Mouse (Mus musculus) retina, embryonic 14.5 days (tissue): ENCODE measurements around the gene Atxn7l1.
A peak's percentile ranks its signal among the peaks of the same experiment; 100 is the strongest.
"Not testable (repeated sequence)": the region's sequence is repeated elsewhere in the genome, so short reads cannot be mapped to it uniquely, and the experiment has no call there.

Source experiments
- DNase-seq: peaks from one replicate; pipeline ENCODE4 v3.0.0-alpha.2; 2015; ENCODE audit warnings: low spot score

The Atxn7l1 gene

DNA sequence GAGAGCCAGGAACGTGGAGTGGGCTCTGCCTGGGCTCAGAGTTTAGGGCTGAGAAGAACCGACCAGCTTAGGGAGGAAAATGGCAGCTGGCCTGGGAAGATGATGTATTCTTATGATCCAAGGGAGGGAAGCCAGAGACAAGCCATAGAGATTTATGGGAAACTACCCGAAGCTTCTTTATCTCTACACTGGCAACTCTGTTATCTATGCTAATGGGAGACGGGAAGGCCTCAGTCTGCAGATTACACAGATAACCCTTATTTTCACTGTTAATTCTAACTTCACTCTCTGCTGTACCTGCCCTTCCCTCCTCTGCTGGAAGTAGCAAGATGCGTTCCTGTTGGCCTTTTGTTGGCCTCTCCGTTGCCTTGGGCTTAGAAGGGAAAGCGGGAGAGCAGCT is 5.6 kb downstream of the Atxn7l1 start:
- DNase-seq: no peak

DNA sequence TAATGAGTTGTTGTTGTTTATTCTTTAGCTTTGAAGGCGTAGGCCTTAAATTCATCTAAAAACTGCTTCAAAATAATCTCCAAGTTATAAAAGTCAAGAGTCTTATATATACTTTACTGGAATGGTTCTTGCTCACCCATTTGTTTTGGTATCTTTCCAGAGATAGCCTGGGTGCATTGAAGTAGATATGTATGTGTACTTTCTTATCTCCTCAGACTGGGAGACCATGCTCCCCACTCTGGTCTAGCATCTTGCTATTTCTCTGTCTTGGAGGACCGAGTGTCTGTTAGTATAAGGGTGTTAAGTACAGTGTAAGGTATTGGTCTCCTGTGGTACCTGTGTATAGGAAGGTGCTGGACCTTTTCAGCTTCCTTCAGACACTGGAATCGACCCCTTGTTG is 6.4 kb downstream of the Atxn7l1 start:
- DNase-seq: no peak

DNA sequence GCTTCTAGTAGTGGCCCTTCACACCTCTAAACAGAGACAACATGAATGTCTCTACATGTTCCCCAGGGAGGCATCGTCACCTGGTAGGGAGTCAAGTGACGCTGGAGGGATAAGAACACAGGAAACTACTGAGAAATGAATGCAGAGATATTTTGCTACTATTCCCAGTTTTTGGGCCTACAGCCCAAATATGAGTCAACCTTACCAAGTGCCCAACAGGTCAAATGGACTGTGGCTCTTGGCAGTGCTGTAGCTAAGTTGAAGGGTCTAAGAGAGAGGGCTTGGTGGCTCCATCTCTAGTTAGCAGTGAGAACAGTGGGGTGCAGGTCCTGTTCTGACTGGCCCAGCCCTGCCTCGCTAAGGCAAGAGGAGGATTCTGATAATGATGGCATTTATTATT is 7.2 kb downstream of the Atxn7l1 start:
- DNase-seq: no peak

DNA sequence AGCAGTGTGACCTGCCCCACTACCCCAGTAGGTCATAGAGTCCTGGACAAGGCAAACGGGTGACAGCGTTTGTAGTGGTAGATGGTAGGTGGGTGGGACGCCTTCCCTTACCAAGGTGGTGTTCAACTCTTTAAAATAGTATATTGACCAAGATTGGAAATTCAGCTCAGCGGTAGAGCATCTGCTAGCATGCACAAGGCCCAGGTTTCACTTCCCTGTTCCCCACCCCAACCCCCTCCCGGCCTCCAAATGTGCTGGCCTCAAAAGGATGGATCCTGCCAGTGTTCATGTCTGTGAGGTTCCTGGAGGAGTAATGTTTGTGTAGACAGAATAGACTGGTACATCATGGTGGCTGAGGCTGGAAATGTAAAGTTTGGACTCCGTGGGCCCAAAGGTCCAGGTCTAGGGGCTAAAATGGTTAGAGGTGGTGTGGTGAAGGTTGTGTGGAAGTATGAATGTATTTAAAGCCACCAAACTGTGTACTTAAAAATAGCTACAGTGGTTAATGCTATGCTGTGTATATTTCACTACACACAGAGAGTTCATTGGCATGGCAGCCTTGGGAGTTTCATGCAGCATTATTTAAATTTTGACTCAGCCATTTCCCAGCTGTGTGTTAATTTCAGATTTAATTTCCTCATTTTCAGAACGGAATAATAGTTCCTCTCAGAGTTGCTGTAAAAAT is 9.0 kb downstream of the Atxn7l1 start:
- DNase-seq: no peak

DNA sequence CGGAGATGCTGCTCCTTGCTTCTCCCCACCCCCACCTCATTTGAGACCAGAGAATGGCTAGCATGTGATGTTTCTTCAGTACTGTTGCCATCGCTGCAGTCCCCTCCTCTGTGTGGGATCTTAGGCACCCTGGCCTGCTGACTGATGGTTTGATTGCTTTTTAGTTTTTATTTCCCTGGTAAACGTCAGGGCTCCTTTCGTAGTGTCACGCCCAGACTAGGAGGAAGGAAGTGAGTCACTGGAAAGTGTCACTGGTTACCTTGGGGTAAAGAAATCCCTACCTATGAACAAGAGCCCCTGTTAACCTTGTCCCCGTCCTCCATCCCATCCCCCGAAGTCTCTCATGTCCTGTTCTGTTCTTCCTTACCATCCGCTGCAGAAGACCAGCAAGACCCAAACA is 10.8 kb downstream of the Atxn7l1 start:
- DNase-seq: no peak

DNA sequence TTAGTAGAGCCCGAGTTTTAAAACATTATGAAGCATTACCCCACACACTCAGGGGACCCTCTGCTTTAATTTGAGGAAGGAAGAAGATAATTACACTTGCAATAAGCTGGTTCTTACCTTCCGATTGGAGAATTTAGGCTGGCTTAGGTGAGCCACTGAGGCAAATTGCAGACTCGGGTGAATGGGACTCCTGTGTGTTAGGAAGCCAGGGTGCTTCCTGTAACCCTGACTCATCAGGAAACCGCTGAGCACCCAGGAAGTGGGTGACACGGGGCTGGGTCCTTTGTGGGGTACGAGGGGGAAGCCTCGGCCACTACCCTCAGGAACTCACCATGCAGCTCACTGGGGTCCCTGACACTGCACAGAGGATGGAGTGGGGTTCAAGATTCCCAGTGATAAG is 12.9 kb downstream of the Atxn7l1 start:
- DNase-seq: no peak

DNA sequence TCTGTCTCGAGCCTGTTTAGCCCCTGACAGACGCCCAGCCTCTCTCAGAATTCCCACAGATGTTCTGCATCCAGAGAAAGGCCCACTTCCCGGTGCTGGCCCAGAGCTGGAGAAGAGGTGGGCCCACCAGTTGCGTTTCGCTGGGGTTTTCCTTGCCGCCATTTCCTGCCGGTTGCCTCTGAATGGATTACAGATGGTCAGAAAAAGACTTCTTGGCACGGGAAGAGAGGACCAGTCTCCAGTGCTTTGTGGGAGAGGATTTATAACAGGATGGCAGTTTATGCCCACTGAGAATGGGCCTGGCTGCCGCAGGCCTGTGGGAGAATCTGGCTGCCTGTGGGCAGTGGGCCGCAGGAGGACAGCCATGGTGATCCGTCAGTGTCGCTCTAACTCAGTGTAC is 15.0 kb downstream of the Atxn7l1 start:
- no peak for DNase-seq

DNA sequence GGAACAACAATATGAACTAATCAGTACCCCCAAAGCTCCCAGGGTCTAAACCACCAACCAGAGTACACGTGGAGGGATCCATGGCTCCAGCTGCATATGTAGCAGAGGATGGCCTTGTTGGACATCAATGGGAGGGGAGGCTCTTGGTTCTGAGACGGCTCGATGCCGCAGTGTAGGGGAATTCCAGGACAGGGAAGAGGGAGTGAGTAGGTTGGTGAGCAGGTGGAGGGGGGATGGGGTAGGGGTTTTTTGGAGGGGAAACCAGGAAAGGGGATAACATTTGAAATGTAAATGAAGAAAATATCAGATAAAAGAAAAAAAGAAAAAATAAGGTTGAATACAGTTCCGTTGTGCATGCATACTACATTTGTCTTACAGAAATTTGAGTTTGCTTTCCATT is 16.5 kb downstream of the Atxn7l1 start:
- DNase-seq: not testable (repeated sequence)

DNA sequence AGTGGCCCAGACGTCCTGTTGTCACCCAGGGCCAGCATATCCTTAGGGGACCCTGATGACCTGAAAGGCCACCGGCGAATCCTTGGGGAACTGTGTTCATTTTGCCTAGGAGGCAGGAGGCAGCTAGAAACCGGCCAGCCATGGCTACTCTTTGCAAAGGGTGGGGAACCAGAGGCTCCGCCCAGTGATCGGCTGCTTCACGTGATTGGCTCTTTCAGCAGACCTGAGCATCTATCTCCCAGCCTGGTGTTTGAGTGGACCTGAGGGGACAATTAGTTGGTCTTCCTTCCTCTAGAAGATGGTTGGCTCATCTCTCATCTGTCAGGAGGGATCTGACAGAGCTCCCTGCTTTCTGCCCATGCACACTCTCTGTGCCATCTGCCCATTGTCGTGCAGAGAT is 19.2 kb downstream of the Atxn7l1 start:
- no peak for DNase-seq

DNA sequence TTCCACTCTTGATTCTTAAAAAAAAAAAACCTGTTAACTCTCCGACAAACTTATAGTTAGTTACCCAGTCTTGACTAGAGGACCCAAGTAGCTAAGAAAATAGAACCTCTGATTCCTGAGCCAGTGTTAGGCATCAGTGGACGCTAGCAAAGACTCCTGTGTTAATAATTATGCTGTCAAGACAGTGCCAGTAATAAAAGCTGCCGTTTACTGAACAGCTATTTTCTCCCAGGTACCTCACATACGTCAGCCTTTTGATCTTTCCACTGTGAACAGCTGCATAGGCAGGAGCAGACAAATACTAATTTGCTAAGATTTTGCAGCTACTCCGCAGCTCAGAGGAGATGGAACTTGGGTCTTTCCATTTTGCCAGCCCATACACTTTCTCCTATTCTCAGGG is 20.1 kb downstream of the Atxn7l1 start:
- no peak for DNase-seq

DNA sequence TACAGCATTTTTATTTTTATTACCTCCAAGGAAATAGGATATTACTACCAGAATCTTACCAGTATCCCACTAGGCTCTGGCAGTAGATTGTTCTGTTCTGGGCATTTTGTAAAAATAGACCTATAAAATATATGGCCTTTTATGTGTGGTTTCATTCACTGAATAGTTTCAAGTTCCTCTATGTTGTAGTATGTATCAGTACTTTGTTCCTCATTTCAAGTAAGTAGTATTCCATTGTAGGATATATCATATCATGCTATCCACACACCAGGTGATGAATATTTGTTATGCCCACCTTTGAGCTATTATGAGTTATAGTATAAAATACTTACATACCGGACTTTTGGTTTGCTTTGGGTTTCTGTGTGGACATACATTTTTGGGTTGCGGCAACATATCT is 21.0 kb downstream of the Atxn7l1 start:
- no peak for DNase-seq

DNA sequence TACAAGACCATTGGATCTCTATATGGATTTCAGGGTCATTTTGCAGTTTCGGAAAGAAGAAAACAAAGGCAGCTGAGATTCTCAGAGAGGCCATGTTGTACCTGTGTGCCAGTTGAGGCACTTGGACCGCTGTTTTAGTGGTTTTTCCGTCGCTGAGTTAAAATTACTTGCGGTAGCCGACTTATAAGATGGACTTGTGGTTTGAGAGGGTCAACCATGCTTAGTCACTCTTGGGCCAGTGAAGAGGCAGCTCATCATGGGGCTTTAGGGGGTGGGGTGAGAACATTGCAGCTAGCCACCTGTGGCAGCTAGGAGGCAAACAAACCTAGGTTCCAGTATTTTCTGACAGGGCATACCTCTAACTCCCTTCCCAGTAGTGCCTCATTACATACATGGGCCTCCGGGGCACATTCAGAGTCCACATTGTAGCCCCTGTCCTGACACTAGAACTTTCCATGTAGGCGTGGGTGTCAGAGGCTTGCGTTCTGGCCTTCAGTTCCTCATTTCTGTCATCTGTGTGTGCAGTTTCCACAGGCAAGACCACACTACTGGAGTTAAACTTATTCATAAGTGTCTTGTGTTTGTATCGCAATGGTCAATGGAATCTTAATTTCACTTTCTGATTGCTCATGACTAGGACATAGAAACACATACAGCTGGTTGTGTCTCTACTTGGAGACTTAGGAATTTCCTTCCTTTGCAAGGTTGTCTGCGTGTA is 22.4 kb downstream of the Atxn7l1 start:
- no peak for DNase-seq

DNA sequence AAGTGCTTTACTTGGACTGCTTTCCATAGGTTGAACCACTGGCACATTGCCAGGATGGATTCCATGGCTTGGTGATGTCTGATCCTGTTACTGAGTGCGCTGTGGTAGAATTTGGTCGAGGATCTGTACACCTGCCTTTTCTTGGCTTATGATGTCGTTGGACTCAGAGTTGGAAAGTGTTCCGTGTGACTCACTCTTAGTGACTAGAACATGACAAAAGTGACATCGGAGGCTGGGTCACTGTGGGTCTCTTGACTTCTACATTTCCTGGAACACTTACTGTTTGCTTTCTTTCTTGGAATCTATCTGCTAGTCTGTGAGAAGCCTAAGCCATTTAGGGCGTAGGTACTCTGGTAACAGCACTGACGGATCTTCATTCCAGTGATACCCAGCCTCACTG is 23.3 kb downstream of the Atxn7l1 start:
- DNase-seq: no peak

DNA sequence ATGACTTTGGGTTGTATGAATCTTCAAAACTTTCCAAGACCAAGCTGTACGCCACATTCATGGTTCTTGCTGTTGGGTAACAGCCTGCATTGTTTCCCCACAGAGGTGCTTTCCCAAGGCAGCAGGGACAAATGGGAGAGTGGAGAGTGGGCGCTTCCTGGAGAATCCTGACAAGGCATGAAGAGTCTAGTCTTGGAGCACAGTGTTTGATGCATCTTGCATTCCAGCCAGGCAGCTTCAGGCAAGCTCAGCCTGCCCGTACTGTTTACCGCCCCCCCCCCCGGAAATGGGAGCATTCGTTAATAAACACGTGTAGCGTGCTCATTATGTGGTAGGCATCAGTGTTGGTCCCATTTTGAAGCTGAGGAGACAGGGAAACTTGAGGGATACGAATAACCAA is 25.4 kb downstream of the Atxn7l1 start:
- no peak for DNase-seq

DNA sequence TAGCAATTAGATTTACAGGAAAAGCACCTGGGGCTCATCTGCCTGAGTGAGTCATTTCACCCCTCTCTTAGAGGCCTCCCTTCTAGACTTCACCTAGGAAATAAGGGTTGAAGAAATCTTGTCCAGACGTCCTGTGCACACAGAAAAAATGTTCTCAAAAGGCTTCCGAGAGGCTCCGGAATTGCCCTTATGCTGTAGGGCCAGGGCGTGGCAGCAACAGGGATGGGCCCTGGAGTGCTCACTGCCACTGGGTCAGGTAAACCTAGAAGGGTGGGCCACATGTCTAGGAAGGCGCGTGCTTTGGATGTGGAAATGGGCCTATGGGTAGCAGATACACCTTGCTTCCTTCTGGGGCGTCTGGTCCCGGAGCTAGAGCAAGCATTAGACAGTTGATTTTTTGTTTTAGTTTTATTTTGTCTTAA is 26.2 kb downstream of the Atxn7l1 start:
- no peak for DNase-seq

DNA sequence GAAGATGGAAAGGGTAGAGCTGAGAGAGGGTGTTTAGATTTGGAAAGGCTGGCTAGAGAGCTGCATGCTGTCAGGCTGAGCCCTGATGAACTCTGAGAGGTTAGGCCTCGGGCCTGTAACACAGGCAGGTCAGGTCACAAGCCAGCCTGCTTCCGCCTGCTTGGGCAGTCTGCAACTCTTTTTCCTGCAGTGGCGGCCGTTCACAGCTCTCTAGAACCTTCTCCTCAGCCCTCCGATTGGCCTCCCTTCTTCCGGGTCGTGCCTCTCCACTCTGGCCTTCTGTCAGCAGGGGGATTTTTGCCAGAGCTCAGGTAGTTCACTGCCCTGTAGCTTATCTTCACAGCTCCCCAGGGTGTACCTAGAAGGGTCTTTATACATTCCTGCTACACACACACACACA is 26.7 kb downstream of the Atxn7l1 start:
- DNase-seq: no peak

DNA sequence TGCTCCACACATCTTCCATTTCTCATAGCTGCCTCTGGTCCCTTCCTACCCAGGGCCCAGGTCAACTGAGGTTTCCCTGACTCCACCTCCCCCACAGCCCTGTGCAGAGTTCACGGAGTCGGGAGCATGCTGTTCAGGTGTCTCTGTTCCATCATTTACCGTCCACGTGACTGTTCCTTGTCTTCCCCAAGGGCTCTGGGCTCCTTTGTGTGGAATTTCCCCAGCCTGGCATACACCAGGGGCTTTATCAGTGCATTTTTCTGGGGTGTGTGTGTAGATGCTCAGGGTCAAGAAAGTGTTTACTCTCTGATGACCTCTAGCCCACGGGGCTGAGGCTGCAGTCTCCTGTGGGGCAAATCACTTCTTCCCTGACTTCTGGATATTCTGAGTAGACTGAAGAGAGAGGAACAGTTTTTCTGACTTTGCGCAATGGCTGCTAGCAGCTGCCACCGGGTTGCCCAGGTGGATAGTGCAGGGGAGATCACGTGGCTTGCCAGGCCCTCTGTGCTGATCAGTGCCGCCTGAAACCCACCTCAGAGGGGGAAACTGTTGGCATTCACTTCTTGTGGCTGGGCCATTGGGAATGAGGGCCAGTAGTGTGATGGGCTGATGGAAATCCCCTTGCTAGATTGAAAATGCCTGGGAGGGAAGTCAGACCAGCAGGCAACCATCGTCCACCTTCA is 27.3 kb downstream of the Atxn7l1 start:
- no peak for DNase-seq

DNA sequence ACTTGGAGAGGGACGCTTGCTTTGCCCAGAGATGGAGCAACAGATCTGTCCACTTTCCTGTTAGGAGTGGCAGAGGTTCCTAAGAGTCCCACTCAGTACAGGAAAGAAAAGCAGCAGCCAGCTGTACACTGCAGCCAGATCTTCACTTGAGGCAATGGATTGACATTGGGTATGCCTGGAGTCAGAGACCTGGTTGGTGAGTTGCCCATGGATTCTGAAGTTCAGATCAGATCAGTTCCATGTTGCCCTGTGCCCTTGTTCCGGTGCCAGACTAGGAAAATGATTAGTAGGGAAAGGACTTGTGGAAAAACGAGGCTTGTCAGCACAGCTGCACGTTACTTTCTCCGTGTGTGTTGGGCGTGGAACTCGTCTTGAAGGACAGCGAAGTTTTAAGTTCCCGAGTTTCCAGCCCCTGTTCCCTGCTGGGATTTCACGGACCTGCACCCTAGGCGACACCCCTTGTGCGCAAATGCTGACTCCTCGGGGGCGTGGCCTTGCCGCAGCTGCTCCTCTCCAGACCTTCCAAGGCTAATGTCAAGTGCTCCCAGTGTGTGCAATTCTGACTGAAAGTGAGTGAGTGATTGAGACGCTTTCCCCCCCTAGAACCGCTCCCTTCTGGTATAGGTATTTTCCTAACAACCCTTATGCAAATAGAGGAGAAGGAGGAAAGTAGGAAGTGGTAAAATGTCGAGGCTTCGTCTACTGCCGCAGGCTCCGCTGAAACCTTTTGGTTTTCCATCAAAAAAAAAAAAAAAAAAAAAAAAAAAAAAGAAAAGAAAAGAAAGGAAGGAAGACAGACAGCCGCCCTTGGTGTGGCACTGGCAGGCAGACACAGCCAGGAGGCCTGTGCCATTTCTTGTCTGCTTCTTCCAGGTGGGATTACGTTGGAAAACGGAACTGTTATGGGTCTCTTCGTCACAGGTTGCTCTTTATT is 28.4 kb downstream of the Atxn7l1 start:
- peak; percentile 59 for DNase-seq

DNA sequence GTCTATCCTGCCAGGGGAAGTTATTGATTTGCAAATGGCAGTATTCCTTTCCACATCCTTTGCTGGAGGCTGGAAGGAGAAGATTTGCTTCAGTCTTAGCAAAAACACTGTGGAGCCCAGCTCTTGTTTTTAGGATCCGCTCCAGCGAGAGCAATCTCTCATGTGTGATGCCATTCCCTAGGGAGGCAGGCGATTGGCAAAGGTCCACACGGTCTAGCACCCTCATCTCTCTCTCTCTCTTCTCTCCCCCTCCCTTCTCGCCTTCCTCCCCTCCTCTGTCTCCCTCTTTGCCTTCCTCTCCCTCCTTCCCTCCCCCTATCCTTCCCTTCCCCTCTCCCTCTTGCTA is 29.0 kb downstream of the Atxn7l1 start:
- peak; percentile 10 for DNase-seq

DNA sequence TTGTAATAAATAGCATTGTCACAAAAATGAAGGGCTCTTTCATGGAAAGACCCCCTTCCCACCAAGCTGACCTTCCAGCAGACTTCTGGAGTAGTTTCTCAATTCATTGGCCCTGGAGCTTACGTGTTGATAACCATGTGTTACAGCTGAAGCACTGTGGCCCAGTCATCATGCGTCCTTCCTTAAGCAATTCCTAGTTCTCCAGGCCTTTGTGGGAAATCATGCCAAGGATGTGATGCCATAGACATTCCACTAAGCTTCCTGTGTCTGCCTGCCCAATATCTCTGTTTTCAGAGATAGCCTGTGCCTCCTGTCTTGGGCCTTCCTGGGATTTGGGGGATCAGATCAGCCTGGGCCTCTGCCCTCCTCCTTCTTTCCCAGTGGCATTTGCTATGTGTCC is 32.9 kb downstream of the Atxn7l1 start:
- no peak for DNase-seq

DNA sequence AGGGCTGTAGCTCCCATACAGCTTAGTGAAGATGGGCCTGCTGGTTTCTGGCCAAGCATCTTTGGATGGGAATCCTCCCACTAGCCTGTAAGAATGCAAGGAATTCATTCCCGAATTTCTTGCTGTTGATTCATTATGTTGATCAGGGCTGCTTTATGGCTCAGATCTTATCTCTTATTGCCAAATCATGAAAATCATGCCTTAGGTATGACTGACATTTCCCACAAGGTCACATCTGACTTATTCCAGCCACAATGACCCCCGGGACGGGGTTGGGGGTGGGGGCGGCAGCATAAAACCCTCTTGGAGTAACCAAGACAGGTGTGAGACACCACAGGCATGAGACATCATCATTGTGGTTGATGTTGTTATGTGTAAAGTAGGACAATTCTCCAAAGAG is 34.4 kb downstream of the Atxn7l1 start:
- no peak for DNase-seq

DNA sequence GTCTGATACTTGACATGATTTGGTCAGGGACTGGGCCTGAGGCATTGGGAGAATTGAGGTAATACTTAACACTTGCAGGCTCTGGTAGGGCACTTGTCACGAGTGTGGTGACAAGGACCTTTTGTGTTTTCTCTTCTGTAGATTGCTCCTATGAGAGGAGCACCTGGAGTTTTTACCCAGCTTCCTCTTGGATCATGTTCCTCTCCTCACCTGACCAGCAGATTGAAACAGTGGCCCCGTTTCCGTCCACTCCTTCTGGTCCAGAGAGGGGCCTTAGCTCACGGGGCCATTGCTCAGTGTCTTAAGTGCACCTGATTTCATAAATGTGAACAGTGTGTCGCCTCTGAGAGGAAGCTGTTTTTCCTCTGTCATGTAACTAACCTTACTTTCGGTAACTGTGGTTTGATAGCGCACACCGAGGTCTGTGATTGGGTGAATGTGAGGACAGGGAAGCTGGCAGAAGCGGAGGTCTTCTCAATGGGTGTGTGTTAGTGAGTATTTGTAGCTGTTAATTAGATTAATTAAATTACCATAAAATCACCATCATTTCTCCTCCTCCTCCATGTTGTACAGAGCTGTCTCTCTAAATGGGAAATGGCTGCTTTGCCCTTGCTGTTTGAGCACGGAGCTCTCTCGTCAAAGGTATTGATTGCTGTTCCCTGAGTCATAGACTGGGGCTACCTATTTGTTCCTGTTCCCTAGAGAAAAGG is 35.1 kb downstream of the Atxn7l1 start:
- no peak for DNase-seq
